Mouse (Mus musculus): ENCODE measurements around the gene Fstl4. TPM values are rescaled to one million over a fixed set of nuclear protein-coding genes. Genes with fewer than 3 reads are reported as not detected.

The Fstl4 gene
- polyA plus RNA-seq, 1 experiment from 2014 or later: 2.9 TPM

- Histone ChIP-seq H3K9ac (ENCODE audit: low read depth, low read length) (no peak overlapping the region), H3K9me3 (ENCODE audit: control insufficient read depth, low read length) (no peaks in the 10 kb centered on the region), H3K27me3 (replicated peaks; ENCODE audit: control insufficient read depth, insufficient read depth, low read length) (no peaks in the 10 kb centered on the region), H3K4me1 (ENCODE audit: control insufficient read depth, insufficient read depth, low read length) (no peaks in the 10 kb centered on the region), H3K27ac (replicated peaks; ENCODE audit: low read depth, low read length) (no peak overlapping the region), H3K4me3 (ENCODE audit: low read depth, low read length) (no peak overlapping the region), H3K4me2 (ENCODE audit: low read depth, low read length) (no peak overlapping the region), H3K36me3 (ENCODE audit: control insufficient read depth, insufficient read depth, low read length) (no peaks in the 10 kb centered on the region)
- ATAC-seq (ENCODE audit: low read depth) (no peak), DNase-seq (ENCODE audit: low spot score) (no peak)
- 83% methylated on average over 6 of the region's 6 CpGs for WGBS
Observed at GRCm38 (mm10) chr11:52942967-52943366, 178.5 kb downstream of the Fstl4 start.

GRCm38 (mm10) chr11:52954995-52955394, 190.6 kb downstream of the Fstl4 start:
- no peaks in the 10 kb centered on the region for H3K9me3 ChIP-seq (ENCODE audit: control insufficient read depth, low read length)
- no peak for DNase-seq (ENCODE audit: low spot score)
- no peak for ATAC-seq (ENCODE audit: low read depth)
- no peak overlapping the region for H3K4me2 ChIP-seq (ENCODE audit: low read depth, low read length)
- no peak overlapping the region for H3K9ac ChIP-seq (ENCODE audit: low read depth, low read length)
- no peak overlapping the region for H3K4me3 ChIP-seq (ENCODE audit: low read depth, low read length)
- no peaks in the 10 kb centered on the region for H3K36me3 ChIP-seq (ENCODE audit: control insufficient read depth, insufficient read depth, low read length)
- no peaks in the 10 kb centered on the region for H3K27me3 ChIP-seq (replicated peaks; ENCODE audit: control insufficient read depth, insufficient read depth, low read length)
- no peaks in the 10 kb centered on the region for H3K4me1 ChIP-seq (ENCODE audit: control insufficient read depth, insufficient read depth, low read length)
- 84% methylated on average over 3 of the region's 3 CpGs for WGBS
- no peak overlapping the region for H3K27ac ChIP-seq (replicated peaks; ENCODE audit: low read depth, low read length)

GRCm38 (mm10) chr11:52968809-52969208, 204.4 kb downstream of the Fstl4 start:
- ATAC-seq (ENCODE audit: low read depth) (no peak), DNase-seq (ENCODE audit: low spot score) (no peak)
- Histone ChIP-seq H3K27me3 (replicated peaks; ENCODE audit: control insufficient read depth, insufficient read depth, low read length) (no peaks in the 10 kb centered on the region), H3K36me3 (ENCODE audit: control insufficient read depth, insufficient read depth, low read length) (no peaks in the 10 kb centered on the region), H3K9ac (ENCODE audit: low read depth, low read length) (no peak overlapping the region), H3K4me2 (ENCODE audit: low read depth, low read length) (no peak overlapping the region), H3K4me1 (ENCODE audit: control insufficient read depth, insufficient read depth, low read length) (no peaks in the 10 kb centered on the region), H3K4me3 (ENCODE audit: low read depth, low read length) (no peak overlapping the region), H3K27ac (replicated peaks; ENCODE audit: low read depth, low read length) (no peak overlapping the region), H3K9me3 (ENCODE audit: control insufficient read depth, low read length) (no peaks in the 10 kb centered on the region)
- WGBS: 63% methylated on average over 9 of the region's 9 CpGs

DNA sequence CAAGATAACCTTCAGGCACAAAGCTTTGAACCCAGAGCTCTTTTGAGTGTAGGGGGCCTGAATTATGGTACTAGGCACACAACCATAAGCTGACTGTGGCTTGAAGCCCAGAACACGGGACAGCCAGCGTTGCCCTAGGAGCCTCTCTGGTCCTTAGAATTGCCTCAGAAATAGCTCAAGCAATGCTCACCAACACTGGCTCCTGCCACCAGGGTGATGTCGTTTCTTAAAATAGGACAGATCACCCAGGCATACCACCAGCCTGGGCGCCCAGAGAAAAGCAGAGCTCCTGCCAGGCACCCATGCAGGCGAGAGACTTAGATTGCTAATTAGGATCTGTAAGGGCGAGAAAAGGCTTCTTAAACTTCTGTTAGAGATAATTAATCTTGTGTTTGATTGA, 206.0 kb downstream of the Fstl4 start:
- ATAC-seq (ENCODE audit: low read depth): no peak
- no peak for DNase-seq (ENCODE audit: low spot score)
- H3K27ac ChIP-seq (replicated peaks; ENCODE audit: low read depth, low read length): no peak overlapping the region
- no peaks in the 10 kb centered on the region for H3K4me1 ChIP-seq (ENCODE audit: control insufficient read depth, insufficient read depth, low read length)
- H3K27me3 ChIP-seq (replicated peaks; ENCODE audit: control insufficient read depth, insufficient read depth, low read length): no peaks in the 10 kb centered on the region
- WGBS: 87% methylated on average over 6 of the region's 6 CpGs
- no peak overlapping the region for H3K9ac ChIP-seq (ENCODE audit: low read depth, low read length)
- H3K4me3 ChIP-seq (ENCODE audit: low read depth, low read length): no peak overlapping the region
- H3K9me3 ChIP-seq (ENCODE audit: control insufficient read depth, low read length): no peaks in the 10 kb centered on the region
- H3K4me2 ChIP-seq (ENCODE audit: low read depth, low read length): no peak overlapping the region
- H3K36me3 ChIP-seq (ENCODE audit: control insufficient read depth, insufficient read depth, low read length): no peaks in the 10 kb centered on the region

- DNase-seq (ENCODE audit: low spot score): no peak
- Histone ChIP-seq H3K36me3 (ENCODE audit: control insufficient read depth, insufficient read depth, low read length) (no peaks in the 10 kb centered on the region), H3K4me3 (ENCODE audit: low read depth, low read length) (no peak overlapping the region), H3K4me1 (ENCODE audit: control insufficient read depth, insufficient read depth, low read length) (no peaks in the 10 kb centered on the region), H3K9me3 (ENCODE audit: control insufficient read depth, low read length) (peaks cover 3% of the 10 kb centered on the region; the same call in 1 of the 2 replicates), H3K4me2 (ENCODE audit: low read depth, low read length) (no peak overlapping the region), H3K27ac (replicated peaks; ENCODE audit: low read depth, low read length) (no peak overlapping the region), H3K27me3 (replicated peaks; ENCODE audit: control insufficient read depth, insufficient read depth, low read length) (no peaks in the 10 kb centered on the region), H3K9ac (ENCODE audit: low read depth, low read length) (no peak overlapping the region)
- WGBS: 90% methylated on average over 8 of the region's 8 CpGs
- no peak for ATAC-seq (ENCODE audit: low read depth)
Observed at GRCm38 (mm10) chr11:52986986-52987385, 222.6 kb downstream of the Fstl4 start.

GRCm38 (mm10) chr11:52994688-52995087, 230.3 kb downstream of the Fstl4 start:
- ATAC-seq (ENCODE audit: low read depth) (no peak), DNase-seq (ENCODE audit: low spot score) (no peak)
- Histone ChIP-seq H3K4me3 (ENCODE audit: low read depth, low read length) (no peak overlapping the region), H3K27me3 (replicated peaks; ENCODE audit: control insufficient read depth, insufficient read depth, low read length) (no peaks in the 10 kb centered on the region), H3K27ac (replicated peaks; ENCODE audit: low read depth, low read length) (no peak overlapping the region), H3K9ac (ENCODE audit: low read depth, low read length) (no peak overlapping the region), H3K36me3 (ENCODE audit: control insufficient read depth, insufficient read depth, low read length) (no peaks in the 10 kb centered on the region), H3K4me2 (ENCODE audit: low read depth, low read length) (no peak overlapping the region), H3K9me3 (ENCODE audit: control insufficient read depth, low read length) (no peaks in the 10 kb centered on the region), H3K4me1 (ENCODE audit: control insufficient read depth, insufficient read depth, low read length) (no peaks in the 10 kb centered on the region; the same call in 1 of the 2 replicates)
- WGBS: 90% methylated on average over 5 of the region's 5 CpGs

DNA sequence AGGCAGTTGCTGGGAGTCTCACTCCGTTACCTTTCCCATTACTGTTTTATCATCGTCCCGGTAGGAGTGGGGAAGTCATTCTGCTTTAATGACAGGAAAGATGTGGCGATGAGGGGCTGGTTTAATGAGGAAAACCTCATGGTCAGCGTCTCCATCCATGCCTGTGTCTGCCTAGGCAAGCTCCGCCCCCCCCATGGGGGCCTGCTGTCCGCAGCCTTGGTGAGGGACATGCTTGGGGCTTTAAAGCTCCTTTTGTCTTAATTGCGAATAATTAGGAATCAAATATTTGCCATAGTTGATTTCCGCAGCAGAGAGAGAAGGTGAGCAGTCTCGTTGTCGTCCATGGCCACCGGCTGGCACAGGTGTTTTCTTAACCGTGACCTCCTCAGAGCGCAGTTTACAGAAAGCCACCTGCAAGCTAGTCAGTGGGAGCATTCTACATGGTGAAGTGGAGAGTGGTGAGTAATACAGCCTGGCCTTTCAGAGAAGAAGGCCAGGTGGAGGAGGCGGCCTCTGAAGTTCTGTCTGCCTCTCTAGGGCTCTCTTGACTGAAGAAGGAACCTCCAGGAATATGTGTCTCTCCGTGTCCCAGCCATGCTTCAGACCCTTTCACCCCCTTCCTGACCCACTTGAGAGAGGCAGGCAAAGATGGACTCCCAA, 232.1 kb downstream of the Fstl4 start:
- no peaks in the 10 kb centered on the region for H3K9me3 ChIP-seq (ENCODE audit: control insufficient read depth, low read length)
- no peak overlapping the region for H3K27ac ChIP-seq (replicated peaks; ENCODE audit: low read depth, low read length)
- H3K27me3 ChIP-seq (replicated peaks; ENCODE audit: control insufficient read depth, insufficient read depth, low read length): no peaks in the 10 kb centered on the region
- H3K4me3 ChIP-seq (ENCODE audit: low read depth, low read length): no peak overlapping the region
- H3K36me3 ChIP-seq (ENCODE audit: control insufficient read depth, insufficient read depth, low read length): no peaks in the 10 kb centered on the region
- no peak overlapping the region for H3K9ac ChIP-seq (ENCODE audit: low read depth, low read length)
- ATAC-seq (ENCODE audit: low read depth) (no peak), DNase-seq (ENCODE audit: low spot score) (no peak)
- no peak overlapping the region for H3K4me2 ChIP-seq (ENCODE audit: low read depth, low read length)
- H3K4me1 ChIP-seq (ENCODE audit: control insufficient read depth, insufficient read depth, low read length): no peaks in the 10 kb centered on the region; the same call in 1 of the 2 replicates
- 70% methylated on average over 16 of the region's 16 CpGs for WGBS

GRCm38 (mm10) chr11:52997421-52997820, 233.0 kb downstream of the Fstl4 start:
- H3K9me3 ChIP-seq (ENCODE audit: control insufficient read depth, low read length): no peaks in the 10 kb centered on the region
- no peaks in the 10 kb centered on the region for H3K27me3 ChIP-seq (replicated peaks; ENCODE audit: control insufficient read depth, insufficient read depth, low read length)
- peak; percentile 61 for DNase-seq (ENCODE audit: low spot score)
- H3K36me3 ChIP-seq (ENCODE audit: control insufficient read depth, insufficient read depth, low read length): no peaks in the 10 kb centered on the region
- no peak overlapping the region for H3K9ac ChIP-seq (ENCODE audit: low read depth, low read length)
- no peaks in the 10 kb centered on the region; the same call in 1 of the 2 replicates for H3K4me1 ChIP-seq (ENCODE audit: control insufficient read depth, insufficient read depth, low read length)
- H3K27ac ChIP-seq (replicated peaks; ENCODE audit: low read depth, low read length): no peak overlapping the region
- WGBS: 16% methylated on average over 4 of the region's 4 CpGs
- no peak overlapping the region for H3K4me2 ChIP-seq (ENCODE audit: low read depth, low read length)
- peak; percentile 44; the same call in 1 of the 2 replicates for ATAC-seq (ENCODE audit: low read depth)
- H3K4me3 ChIP-seq (ENCODE audit: low read depth, low read length): no peak overlapping the region

GRCm38 (mm10) chr11:53000226-53000625, 235.8 kb downstream of the Fstl4 start:
- Histone ChIP-seq H3K4me3 (ENCODE audit: low read depth, low read length) (no peak overlapping the region), H3K4me2 (ENCODE audit: low read depth, low read length) (no peak overlapping the region), H3K9me3 (ENCODE audit: control insufficient read depth, low read length) (no peaks in the 10 kb centered on the region), H3K27me3 (replicated peaks; ENCODE audit: control insufficient read depth, insufficient read depth, low read length) (no peaks in the 10 kb centered on the region), H3K4me1 (ENCODE audit: control insufficient read depth, insufficient read depth, low read length) (no peaks in the 10 kb centered on the region; the same call in 1 of the 2 replicates), H3K36me3 (ENCODE audit: control insufficient read depth, insufficient read depth, low read length) (no peaks in the 10 kb centered on the region), H3K27ac (replicated peaks; ENCODE audit: low read depth, low read length) (no peak overlapping the region), H3K9ac (ENCODE audit: low read depth, low read length) (no peak overlapping the region)
- DNase-seq (ENCODE audit: low spot score) (no peak), ATAC-seq (ENCODE audit: low read depth) (no peak)
- WGBS: 92% methylated on average over 11 of the region's 11 CpGs

All from embryonic facial prominence, embryonic 14.5 days (tissue).